Mouse (Mus musculus) embryonic fibroblast, embryonic 13.5 days (primary cell): Measurements from ENCODE around the gene Fcer2a.

Source experiments
- CTCF ChIP-seq: IDR thresholded peaks from 2 replicates; pipeline ENCODE4 v1.5.1; 2011; ENCODE audit warnings: mild to moderate bottlenecking, control low read depth, low read length, moderate library complexity, borderline replicate concordance; ENCODE audit not compliant: insufficient read depth
- POLR2A ChIP-seq: IDR thresholded peaks from 2 replicates; pipeline ENCODE4 v1.6.1; 2011; ENCODE audit warnings: low read depth, mild to moderate bottlenecking, control low read depth, low read length, moderate library complexity

GRCm38 (mm10) chr8:3687537-3687936, 6.4 kb downstream of the Fcer2a start:
- TF ChIP-seq CTCF (no peak), POLR2A (no peak)
